Mouse (Mus musculus) stomach, embryonic 16.5 days (tissue): ENCODE data around the gene Ntm. TPM values are rescaled to one million over a fixed set of nuclear protein-coding genes. Genes with fewer than 3 reads are reported as not detected.

Experiments used
- ATAC-seq: fragments of 200-750 bp; cut with Nextera tagmentation; 2 replicates; pipeline ENCODE4 v1.8.0; 2017; ENCODE audit warnings: moderate number of reproducible peaks, moderate TSS enrichment; ENCODE audit not compliant: insufficient read depth, low FRiP score
- H3K27ac ChIP-seq: fragments of 300-500 bp; sonication (generic); 2 replicates; pipeline ENCODE4 v1.5.1; 2014; ENCODE audit warnings: low read length
- H3K27me3 ChIP-seq: fragments of 300-500 bp; sonication (generic); 2 replicates; pipeline ENCODE4 v1.6.1; 2014; ENCODE audit warnings: low read length, control low read depth, mixed read lengths; ENCODE audit not compliant: control insufficient read depth, insufficient read depth
- H3K36me3 ChIP-seq: fragments of 300-500 bp; sonication (generic); 2 replicates; pipeline ENCODE4 v1.6.1; 2014; ENCODE audit warnings: low read length; ENCODE audit not compliant: control insufficient read depth, insufficient read depth
- H3K4me1 ChIP-seq: fragments of 300-500 bp; sonication (generic); 2 replicates; pipeline ENCODE4 v1.6.1; 2014; ENCODE audit warnings: low read length, control low read depth, mixed read lengths; ENCODE audit not compliant: control insufficient read depth, insufficient read depth
- H3K4me2 ChIP-seq: fragments of 300-500 bp; sonication (generic); 2 replicates; pipeline ENCODE4 v1.6.1; 2014; ENCODE audit warnings: low read depth, low read length, mixed read lengths
- H3K4me3 ChIP-seq: fragments of 300-500 bp; sonication (generic); replicated peaks from 2 replicates; pipeline ENCODE4 v1.5.1; 2014; ENCODE audit warnings: mild to moderate bottlenecking, low read length
- H3K9ac ChIP-seq: fragments of 300-500 bp; sonication (generic); 2 replicates; pipeline ENCODE4 v1.6.1; 2014; ENCODE audit warnings: low read length
- H3K9me3 ChIP-seq: fragments of 300-500 bp; sonication (generic); replicated peaks from 2 replicates; pipeline ENCODE4 v1.6.1; 2016; ENCODE audit warnings: low read length, control low read depth; ENCODE audit not compliant: control insufficient read depth
- WGBS: fragments of 180-500 bp; shearing (Covaris S2); extraction: QIAGEN DNeasy Blood & Tissue Kit; methylation state at CpG from one replicate; pipeline ENCODE4 v1.1.7; 2014; 5-methylcytosine and 5-hydroxymethylcytosine counted together
- polyA plus RNA-seq: library from polyadenylated mRNA; unstranded; fragments of >200 nt; fragmentation: Nextera tagmentation; extraction: Ambion mirVana; gene quantifications from 2 replicates; pipeline ENCODE4 v1.2.1, GENCODE M21; 2015

The Ntm gene
- polyA plus RNA-seq, 1 experiment from 2014 or later = 15.0 TPM

GRCm38 (mm10) chr9:29612020-29612612, 350.8 kb downstream of the Ntm start:
- 79% methylated on average over 7 of the region's 7 CpGs for WGBS
- Histone ChIP-seq H3K36me3 (no peaks in the 10 kb centered on the region), H3K4me1 (no peaks in the 10 kb centered on the region), H3K27ac (no peak overlapping the region), H3K9ac (no peak overlapping the region), H3K9me3 (no peaks in the 10 kb centered on the region), H3K4me2 (no peak overlapping the region), H3K27me3 (no peaks in the 10 kb centered on the region), H3K4me3 (no peak overlapping the region)
- no peak for ATAC-seq

- Histone ChIP-seq H3K4me2 (no peak overlapping the region), H3K9me3 (no peaks in the 10 kb centered on the region), H3K9ac (no peak overlapping the region), H3K27ac (no peak overlapping the region), H3K36me3 (no peaks in the 10 kb centered on the region), H3K4me3 (no peak overlapping the region), H3K4me1 (no peaks in the 10 kb centered on the region), H3K27me3 (no peaks in the 10 kb centered on the region)
- WGBS = 62% methylated on average over 2 of the region's 2 CpGs
- ATAC-seq = no peak
These were observed 352.1 kb downstream of the Ntm start for GRCm38 (mm10) chr9:29610867-29611266.

DNA sequence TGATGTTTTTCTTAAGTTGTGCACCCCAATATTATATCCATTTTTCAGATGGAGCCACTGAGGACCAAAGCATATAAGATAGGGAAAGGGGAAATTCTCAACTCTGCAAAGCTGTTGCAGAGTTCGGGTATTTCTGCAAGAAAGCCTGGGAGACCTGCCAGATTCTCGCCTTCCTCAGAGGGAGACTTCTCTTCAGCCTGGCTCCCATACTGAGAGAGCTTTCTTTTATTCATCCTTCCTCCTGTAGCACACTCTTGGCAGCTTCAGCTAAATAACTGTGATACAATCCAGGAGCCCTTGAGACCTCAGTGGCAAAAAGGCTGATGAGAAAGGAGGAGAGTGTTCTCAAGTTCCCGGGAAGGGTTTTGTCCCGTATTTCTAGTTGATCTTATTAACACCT, 365.3 kb downstream of the Ntm start:
- H3K36me3 ChIP-seq = no peaks in the 10 kb centered on the region
- no peaks in the 10 kb centered on the region for H3K4me1 ChIP-seq
- H3K9ac ChIP-seq = no peak overlapping the region
- no peak for ATAC-seq
- no peaks in the 10 kb centered on the region for H3K9me3 ChIP-seq
- H3K27ac ChIP-seq = no peak overlapping the region
- WGBS = 20% methylated on average over 4 of the region's 4 CpGs
- H3K4me2 ChIP-seq = no peak overlapping the region
- no peaks in the 10 kb centered on the region for H3K27me3 ChIP-seq
- no peak overlapping the region for H3K4me3 ChIP-seq

GRCm38 (mm10) chr9:29595321-29595720, 367.6 kb downstream of the Ntm start:
- no peaks in the 10 kb centered on the region for H3K27me3 ChIP-seq
- no peaks in the 10 kb centered on the region for H3K4me1 ChIP-seq
- H3K27ac ChIP-seq = no peak overlapping the region
- 67% methylated on average over 9 of the region's 9 CpGs for WGBS
- H3K4me2 ChIP-seq = no peak overlapping the region
- no peak for ATAC-seq
- H3K4me3 ChIP-seq = no peak overlapping the region
- no peak overlapping the region for H3K9ac ChIP-seq
- no peaks in the 10 kb centered on the region for H3K9me3 ChIP-seq
- no peaks in the 10 kb centered on the region for H3K36me3 ChIP-seq

DNA sequence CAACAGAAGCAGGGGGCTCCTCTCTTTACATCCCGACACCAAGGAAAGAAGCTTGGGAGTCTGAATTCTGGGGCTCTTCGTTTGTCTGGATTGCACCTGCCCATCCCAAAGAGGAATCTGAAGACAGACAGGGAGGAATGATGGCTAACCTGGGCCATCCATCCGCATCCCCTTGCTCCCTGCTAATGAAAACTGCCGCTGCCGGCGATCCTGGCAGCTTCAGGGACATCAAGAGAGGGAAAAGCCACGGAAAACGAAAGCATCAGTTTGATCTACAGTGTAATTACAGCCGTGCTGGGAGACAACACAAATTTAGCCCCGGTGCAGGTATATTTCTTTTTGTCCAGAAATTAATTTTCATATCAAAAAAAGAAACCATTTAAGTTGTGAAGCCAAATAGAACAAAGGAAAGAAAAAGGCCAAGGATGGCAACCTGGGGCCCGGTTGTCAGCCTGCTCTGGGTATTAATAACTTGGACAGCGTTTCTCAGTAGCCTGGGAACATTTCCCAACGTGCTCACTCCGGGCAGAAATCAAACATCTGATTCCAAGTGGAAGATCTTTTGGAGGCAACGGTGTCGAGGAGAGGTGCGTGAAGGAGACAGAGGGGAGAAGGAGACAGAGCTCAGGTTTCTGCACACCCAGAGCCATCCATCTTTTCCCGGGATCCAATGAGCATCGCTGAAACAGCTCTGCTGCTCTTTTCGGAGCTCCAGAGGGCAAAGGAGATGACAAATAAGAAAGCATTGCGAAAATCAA, 368.2 kb downstream of the Ntm start:
- H3K27me3 ChIP-seq = no peaks in the 10 kb centered on the region
- H3K9ac ChIP-seq = no peak overlapping the region
- ATAC-seq = no peak
- H3K4me1 ChIP-seq = no peaks in the 10 kb centered on the region
- H3K36me3 ChIP-seq = no peaks in the 10 kb centered on the region
- H3K4me2 ChIP-seq = no peak overlapping the region
- 58% methylated on average over 21 of the region's 21 CpGs for WGBS
- H3K9me3 ChIP-seq = no peaks in the 10 kb centered on the region
- no peak overlapping the region for H3K27ac ChIP-seq
- no peak overlapping the region for H3K4me3 ChIP-seq

GRCm38 (mm10) chr9:29587376-29587775, 375.6 kb downstream of the Ntm start:
- H3K27ac ChIP-seq = no peak overlapping the region
- H3K4me3 ChIP-seq = no peak overlapping the region
- no peak for ATAC-seq
- no peak overlapping the region for H3K4me2 ChIP-seq
- no peaks in the 10 kb centered on the region for H3K27me3 ChIP-seq
- no peaks in the 10 kb centered on the region for H3K36me3 ChIP-seq
- WGBS = 75% methylated on average over 5 of the region's 5 CpGs
- H3K4me1 ChIP-seq = no peaks in the 10 kb centered on the region
- no peaks in the 10 kb centered on the region for H3K9me3 ChIP-seq
- no peak overlapping the region for H3K9ac ChIP-seq

GRCm38 (mm10) chr9:29586381-29586770, 376.6 kb downstream of the Ntm start:
- ATAC-seq = no peak
- no peak overlapping the region for H3K4me3 ChIP-seq
- 80% methylated on average over 10 of the region's 10 CpGs for WGBS
- H3K27ac ChIP-seq = no peak overlapping the region
- H3K9ac ChIP-seq = no peak overlapping the region
- H3K4me1 ChIP-seq = no peaks in the 10 kb centered on the region
- no peaks in the 10 kb centered on the region for H3K27me3 ChIP-seq
- no peak overlapping the region for H3K4me2 ChIP-seq
- H3K9me3 ChIP-seq = no peaks in the 10 kb centered on the region
- no peaks in the 10 kb centered on the region for H3K36me3 ChIP-seq

- Histone ChIP-seq H3K9ac (no peak overlapping the region), H3K4me3 (no peak overlapping the region), H3K27me3 (no peaks in the 10 kb centered on the region), H3K4me2 (no peak overlapping the region), H3K27ac (no peak overlapping the region), H3K9me3 (no peaks in the 10 kb centered on the region), H3K4me1 (no peaks in the 10 kb centered on the region), H3K36me3 (no peaks in the 10 kb centered on the region)
- WGBS = 55% methylated on average over 8 of the region's 8 CpGs
- ATAC-seq = no peak
These were observed 377.1 kb downstream of the Ntm start for GRCm38 (mm10) chr9:29585746-29586380.

GRCm38 (mm10) chr9:29578226-29578625, 384.7 kb downstream of the Ntm start:
- Histone ChIP-seq H3K27ac (no peak overlapping the region), H3K36me3 (no peaks in the 10 kb centered on the region), H3K4me1 (no peaks in the 10 kb centered on the region), H3K9me3 (no peaks in the 10 kb centered on the region), H3K4me2 (no peak overlapping the region), H3K9ac (no peak overlapping the region), H3K4me3 (no peak overlapping the region), H3K27me3 (no peaks in the 10 kb centered on the region)
- 80% methylated on average over 11 of the region's 11 CpGs for WGBS
- ATAC-seq = no peak
